Mouse (Mus musculus) liver, embryonic 14.5 days (tissue): ENCODE measurements at regions not wholly inside any gene's neighbourhood (a gene's known extent, or its start where the extent isn't known, plus 50 kb on each side); places are given as distances from the start of the nearest gene placed in this dataset.

Experiments used
- ATAC-seq: fragments of 200-750 bp; cut with Nextera tagmentation; 2 replicates; pipeline ENCODE4 v1.8.0; 2017; ENCODE audit warnings: moderate number of reproducible peaks, mild to moderate bottlenecking, moderate library complexity; ENCODE audit not compliant: insufficient read depth
- DNase-seq, 3 experiments: peaks; one replicate each; pipeline ENCODE4 v3.0.0-alpha.2; 2012 to 2013; ENCODE audit warnings: low read depth in 3 of 3, low spot score in 3 of 3
- H3K27ac ChIP-seq: fragments of 300-500 bp; sonication (generic); 2 replicates; pipeline ENCODE4 v1.5.1; 2014; ENCODE audit warnings: moderate library complexity, mild to moderate bottlenecking, control low read depth, inconsistent platforms
- H3K27me3 ChIP-seq: fragments of 300-500 bp; sonication (generic); 2 replicates; pipeline ENCODE4 v1.6.1; 2014; ENCODE audit warnings: mild to moderate bottlenecking, low read length, moderate library complexity; ENCODE audit not compliant: control insufficient read depth, insufficient read depth
- H3K36me3 ChIP-seq: fragments of 300-500 bp; sonication (generic); replicated peaks from 2 replicates; pipeline ENCODE4 v1.6.1; 2014; ENCODE audit warnings: low read depth; ENCODE audit not compliant: control insufficient read depth, insufficient read depth
- H3K4me1 ChIP-seq, 2 experiments: fragments of 200-500 bp in 1 of 2; fragments of 300-500 bp in 1 of 2; sonication (generic) in 1 of 2; replicated peaks; 2 replicates each; pipeline ENCODE4 v1.6.1; 2012 to 2014; ENCODE audit warnings: antibody characterized with exemption in 1 of 2, inconsistent platforms in 1 of 2, low read length in 1 of 2; ENCODE audit not compliant: control insufficient read depth in 2 of 2, insufficient read depth in 2 of 2
- H3K4me2 ChIP-seq: fragments of 300-500 bp; sonication (generic); 2 replicates; pipeline ENCODE4 v1.6.1; 2014; ENCODE audit warnings: low read depth, mild to moderate bottlenecking, control low read depth, moderate library complexity
- H3K4me3 ChIP-seq, 2 experiments: fragments of 200-500 bp in 1 of 2; fragments of 300-500 bp in 1 of 2; sonication (generic) in 1 of 2; 2 replicates each; pipeline ENCODE4 v1.5.1; 2012 to 2014; ENCODE audit warnings: low read depth in 2 of 2, low read length in 2 of 2, mild to moderate bottlenecking in 2 of 2, control low read depth in 1 of 2, inconsistent platforms in 1 of 2, moderate library complexity in 1 of 2; ENCODE audit not compliant: insufficient read depth in 1 of 2
- H3K9ac ChIP-seq: fragments of 300-500 bp; sonication (generic); replicated peaks from 2 replicates; pipeline ENCODE4 v1.6.1; 2014; ENCODE audit warnings: mild to moderate bottlenecking, control low read depth, moderate library complexity
- H3K9me3 ChIP-seq: fragments of 300-500 bp; sonication (generic); 2 replicates; pipeline ENCODE4 v1.6.1; 2016; ENCODE audit warnings: low read length, mixed read lengths; ENCODE audit not compliant: control insufficient read depth
- CTCF ChIP-seq: IDR thresholded peaks from 2 replicates; pipeline ENCODE4 v1.5.1; 2016; ENCODE audit warnings: antibody characterized with exemption, low read depth, control low read depth
- EP300 ChIP-seq: IDR thresholded peaks from 2 replicates; pipeline ENCODE4 v1.6.1; 2016; ENCODE audit warnings: antibody characterized with exemption, low read depth
- WGBS: fragments of 180-500 bp; shearing (Covaris S2); extraction: QIAGEN DNeasy Blood & Tissue Kit; methylation state at CpG from one replicate; pipeline ENCODE4 v1.1.7; 2014; ENCODE audit not compliant: insufficient replicate concordance; 5-methylcytosine and 5-hydroxymethylcytosine counted together

- H3K9ac ChIP-seq = no peak overlapping the region
- H3K27me3 ChIP-seq = no peaks in the 10 kb centered on the region
- TF ChIP-seq EP300 = no peak
- no peak for TF ChIP-seq CTCF
- H3K4me2 ChIP-seq = no peak overlapping the region
- H3K4me1 ChIP-seq = peaks cover 40 to 60% of the 10 kb centered on the region in 2 experiments
- 63% methylated on average over 2 of the region's 2 CpGs for WGBS
- H3K36me3 ChIP-seq = no peaks in the 10 kb centered on the region
- H3K9me3 ChIP-seq = no peaks in the 10 kb centered on the region
- no peak for DNase-seq
- no peak overlapping the region; the same call in 1 of the 2 replicates for H3K27ac ChIP-seq
- no peak overlapping the region for H3K4me3 ChIP-seq
- ATAC-seq = no peak
Observed at GRCm38 (mm10) chr2:103876236-103876635, 78.8 kb upstream of the Caprin1 start.

GRCm38 (mm10) chr2:103881026-103881763 lies 76.6 kb upstream of the Lmo2 start:
- Histone ChIP-seq H3K4me2 (no peak overlapping the region; the same call in 1 of the 2 replicates), H3K27me3 (no peaks in the 10 kb centered on the region), H3K36me3 (no peaks in the 10 kb centered on the region), H3K4me1 (peaks cover 28 to 36% of the 10 kb centered on the region in 2 experiments), H3K4me3 (no peak overlapping the region), H3K27ac (peak overlapping the region; percentile 1), H3K9me3 (no peaks in the 10 kb centered on the region), H3K9ac (peak overlapping the region; percentile 1; the same call in 1 of the 2 replicates)
- ATAC-seq = peak; percentile 69
- DNase-seq = no peak
- WGBS = 12% methylated on average over 10 of the region's 10 CpGs
- TF ChIP-seq EP300 = no peak
- peak; percentile 39 for TF ChIP-seq CTCF

GRCm38 (mm10) chr2:103884926-103885325 lies 72.9 kb upstream of the Lmo2 start:
- H3K9ac ChIP-seq = no peak overlapping the region
- TF ChIP-seq EP300 (no peak), CTCF (no peak)
- H3K9me3 ChIP-seq = no peaks in the 10 kb centered on the region
- no peak overlapping the region for H3K4me2 ChIP-seq
- H3K27me3 ChIP-seq = no peaks in the 10 kb centered on the region
- H3K4me3 ChIP-seq = no peak overlapping the region
- peaks cover 44 to 58% of the 10 kb centered on the region in 2 experiments for H3K4me1 ChIP-seq
- WGBS = 78% methylated on average over 10 of the region's 10 CpGs
- no peak for DNase-seq
- ATAC-seq = no peak
- H3K27ac ChIP-seq = no peak overlapping the region
- H3K36me3 ChIP-seq = no peaks in the 10 kb centered on the region

GRCm38 (mm10) chr2:103888023-103888422 lies 69.8 kb upstream of the Lmo2 start:
- DNase-seq (peak; percentile 70 to 77 (median 75)), ATAC-seq (peak; percentile 90)
- Histone ChIP-seq H3K4me3 (no peak overlapping the region), H3K27ac (peak overlapping the region; percentile 77), H3K9me3 (no peaks in the 10 kb centered on the region), H3K27me3 (no peaks in the 10 kb centered on the region), H3K36me3 (no peaks in the 10 kb centered on the region), H3K4me1 (peaks cover 52 to 58% of the 10 kb centered on the region in 2 experiments), H3K4me2 (peak overlapping the region; percentile 3; the same call in 1 of the 2 replicates), H3K9ac (no peak overlapping the region; the same call in 1 of the 2 replicates)
- TF ChIP-seq EP300 = peak; percentile 81
- TF ChIP-seq CTCF = no peak
- 35% methylated on average over 7 of the region's 7 CpGs for WGBS

- peak overlapping the region; percentile 98 for H3K27ac ChIP-seq
Observed at GRCm38 (mm10) chr2:103891240-103891767, 66.5 kb upstream of the Lmo2 start.

More at GRCm38 (mm10) chr2:103891240-103891767, 66.5 kb upstream of the Lmo2 start:
- DNase-seq (no peak), ATAC-seq (no peak)
- Histone ChIP-seq H3K36me3 (no peaks in the 10 kb centered on the region), H3K27me3 (no peaks in the 10 kb centered on the region), H3K9me3 (no peaks in the 10 kb centered on the region), H3K4me2 (no peak overlapping the region), H3K9ac (no peak overlapping the region), H3K4me3 (no peak overlapping the region), H3K4me1 (peaks cover 77 to 79% of the 10 kb centered on the region in 2 experiments)
- WGBS = 58% methylated on average over 9 of the region's 9 CpGs
- TF ChIP-seq EP300 (no peak), CTCF (no peak)
